Mouse (Mus musculus) ES-Bruce4 (cell line): ENCODE measurements around the gene Hsdl2. TPM values are rescaled to one million over a fixed set of nuclear protein-coding genes. Genes with fewer than 3 reads are reported as not detected.

Experiments used
- H3K27ac ChIP-seq: 2 replicates; pipeline ENCODE4 v1.5.1; 2012; ENCODE audit warnings: low read length, inconsistent platforms; ENCODE audit not compliant: insufficient read depth
- H3K27me3 ChIP-seq: 2 replicates; pipeline ENCODE4 v1.6.1; 2012; ENCODE audit warnings: mild to moderate bottlenecking, low read length, inconsistent platforms; ENCODE audit not compliant: control insufficient read depth, poor library complexity, insufficient read depth, severe bottlenecking
- H3K36me3 ChIP-seq: 2 replicates; pipeline ENCODE4 v1.6.1; 2012; ENCODE audit warnings: inconsistent platforms, mild to moderate bottlenecking, low read length, moderate library complexity; ENCODE audit not compliant: control insufficient read depth, poor library complexity, insufficient read depth, severe bottlenecking
- H3K4me1 ChIP-seq: one replicate; pipeline ENCODE4 v1.8.1; 2011; ENCODE audit warnings: low read length; ENCODE audit not compliant: control insufficient read depth, insufficient read depth
- H3K4me3 ChIP-seq: 2 replicates; pipeline ENCODE4 v1.5.1; 2011; ENCODE audit warnings: low read depth, mild to moderate bottlenecking, low read length
- H3K9ac ChIP-seq: 2 replicates; pipeline ENCODE4 v1.6.1; 2012; ENCODE audit warnings: low read depth, mild to moderate bottlenecking, inconsistent platforms; ENCODE audit not compliant: poor library complexity, severe bottlenecking
- H3K9me3 ChIP-seq: replicated peaks from 2 replicates; pipeline ENCODE4 v1.6.1; 2012; ENCODE audit warnings: mild to moderate bottlenecking, low read length, inconsistent platforms; ENCODE audit not compliant: control insufficient read depth, poor library complexity, insufficient read depth, severe bottlenecking
- CTCF ChIP-seq: IDR thresholded peaks from one replicate; pipeline ENCODE4 v1.8.1; 2011; ENCODE audit warnings: low read depth, low read length
- EP300 ChIP-seq: IDR thresholded peaks from 2 replicates; pipeline ENCODE4 v1.6.1; 2011; ENCODE audit warnings: low read depth, low read length; ENCODE audit not compliant: insufficient read depth
- POLR2A ChIP-seq: IDR thresholded peaks from one replicate; pipeline ENCODE4 v1.8.1; 2011; ENCODE audit warnings: low read length; ENCODE audit not compliant: insufficient read depth
- polyA plus RNA-seq: library from polyadenylated mRNA; stranded (reverse); fragments of >200 nt; gene quantifications from 2 replicates; pipeline ENCODE4 v1.2.4, GENCODE M21; 2011; ENCODE audit warnings: low read depth; ENCODE audit not compliant: missing spikeins, insufficient read depth, insufficient read length

The Hsdl2 gene
- polyA plus RNA-seq, 1 experiment: 27.3 TPM

GRCm38 (mm10) chr4:59628255-59628654 is 46.9 kb downstream of the Hsdl2 start:
- H3K36me3 ChIP-seq: no peaks in the 10 kb centered on the region
- H3K4me3 ChIP-seq: no peak overlapping the region
- TF ChIP-seq POLR2A: no peak
- no peaks in the 10 kb centered on the region for H3K4me1 ChIP-seq
- no peaks in the 10 kb centered on the region for H3K27me3 ChIP-seq
- no peaks in the 10 kb centered on the region for H3K9me3 ChIP-seq
- H3K27ac ChIP-seq: no peak overlapping the region
- no peak overlapping the region for H3K9ac ChIP-seq

GRCm38 (mm10) chr4:59629076-59629874 is 47.9 kb downstream of the Hsdl2 start:
- H3K4me1 ChIP-seq: no peaks in the 10 kb centered on the region

GRCm38 (mm10) chr4:59630122-59630521 is 48.8 kb downstream of the Hsdl2 start:
- TF ChIP-seq POLR2A: no peak
- no peak for TF ChIP-seq CTCF
- no peak for TF ChIP-seq EP300
- Histone ChIP-seq H3K4me3 (no peak overlapping the region), H3K4me1 (no peaks in the 10 kb centered on the region)

More at GRCm38 (mm10) chr4:59629076-59629874, 47.9 kb downstream of the Hsdl2 start:
- TF ChIP-seq POLR2A: no peak
- TF ChIP-seq CTCF: no peak
- no peak for TF ChIP-seq EP300
- Histone ChIP-seq H3K36me3 (no peaks in the 10 kb centered on the region), H3K9ac (no peak overlapping the region), H3K9me3 (no peaks in the 10 kb centered on the region), H3K27me3 (no peaks in the 10 kb centered on the region), H3K4me3 (no peak overlapping the region), H3K27ac (no peak overlapping the region)

GRCm38 (mm10) chr4:59634532-59634931 is 53.2 kb downstream of the Hsdl2 start:
- H3K4me3 ChIP-seq: no peak overlapping the region
- no peak for TF ChIP-seq POLR2A
- no peaks in the 10 kb centered on the region for H3K27me3 ChIP-seq
- no peak overlapping the region for H3K9ac ChIP-seq
- H3K27ac ChIP-seq: no peak overlapping the region
- no peaks in the 10 kb centered on the region for H3K36me3 ChIP-seq
- H3K4me1 ChIP-seq: no peaks in the 10 kb centered on the region
- H3K9me3 ChIP-seq: no peaks in the 10 kb centered on the region

More at GRCm38 (mm10) chr4:59630122-59630521, 48.8 kb downstream of the Hsdl2 start:
- no peaks in the 10 kb centered on the region for H3K9me3 ChIP-seq
- H3K36me3 ChIP-seq: no peaks in the 10 kb centered on the region
- no peak overlapping the region for H3K9ac ChIP-seq
- H3K27me3 ChIP-seq: no peaks in the 10 kb centered on the region
- no peak overlapping the region for H3K27ac ChIP-seq

GRCm38 (mm10) chr4:59639163-59639562 is 57.8 kb downstream of the Hsdl2 start:
- Histone ChIP-seq H3K27me3 (no peaks in the 10 kb centered on the region), H3K4me1 (no peaks in the 10 kb centered on the region), H3K36me3 (no peaks in the 10 kb centered on the region), H3K4me3 (no peak overlapping the region), H3K9me3 (no peaks in the 10 kb centered on the region), H3K9ac (no peak overlapping the region), H3K27ac (no peak overlapping the region)
- no peak for TF ChIP-seq EP300
- TF ChIP-seq CTCF: no peak

GRCm38 (mm10) chr4:59640720-59641119 is 59.4 kb downstream of the Hsdl2 start:
- H3K4me3 ChIP-seq: no peak overlapping the region
- H3K27ac ChIP-seq: no peak overlapping the region
- no peaks in the 10 kb centered on the region for H3K9me3 ChIP-seq
- H3K27me3 ChIP-seq: no peaks in the 10 kb centered on the region
- H3K36me3 ChIP-seq: no peaks in the 10 kb centered on the region
- no peak overlapping the region for H3K9ac ChIP-seq
- TF ChIP-seq CTCF: no peak
- no peak for TF ChIP-seq POLR2A
- no peak for TF ChIP-seq EP300
- no peaks in the 10 kb centered on the region for H3K4me1 ChIP-seq
